Mouse (Mus musculus) embryonic facial prominence, embryonic 13.5 days (tissue): ENCODE measurements around the gene Klhdc9. TPM values are rescaled to one million over a fixed set of nuclear protein-coding genes. Genes with fewer than 3 reads are reported as not detected.

Source experiments
- ATAC-seq: fragments of 200-750 bp; cut with Nextera tagmentation; 2 replicates; pipeline ENCODE4 v1.8.0; 2017; ENCODE audit warnings: low read depth; ENCODE audit not compliant: insufficient number of reproducible peaks, insufficient read depth, low FRiP score, low TSS enrichment
- H3K27ac ChIP-seq: fragments of 300-500 bp; sonication (generic); 2 replicates; pipeline ENCODE4 v1.5.1; 2015; ENCODE audit warnings: moderate library complexity, mild to moderate bottlenecking, inconsistent platforms
- H3K27me3 ChIP-seq: fragments of 300-500 bp; sonication (generic); 2 replicates; pipeline ENCODE4 v1.6.1; 2015; ENCODE audit warnings: mild to moderate bottlenecking, inconsistent platforms
- H3K36me3 ChIP-seq: fragments of 300-500 bp; sonication (generic); 2 replicates; pipeline ENCODE4 v1.6.1; 2015; ENCODE audit warnings: mild to moderate bottlenecking, inconsistent platforms
- H3K4me1 ChIP-seq: fragments of 300-500 bp; sonication (generic); 2 replicates; pipeline ENCODE4 v1.6.1; 2015; ENCODE audit warnings: inconsistent platforms
- H3K4me2 ChIP-seq: fragments of 300-500 bp; sonication (generic); 2 replicates; pipeline ENCODE4 v1.6.1; 2015; ENCODE audit warnings: moderate library complexity, mild to moderate bottlenecking, inconsistent platforms
- H3K4me3 ChIP-seq: fragments of 300-500 bp; sonication (generic); 2 replicates; pipeline ENCODE4 v1.5.1; 2015; ENCODE audit warnings: mild to moderate bottlenecking, inconsistent platforms
- H3K9ac ChIP-seq: fragments of 300-500 bp; sonication (generic); 2 replicates; pipeline ENCODE4 v1.6.1; 2015; ENCODE audit warnings: mild to moderate bottlenecking, inconsistent platforms
- H3K9me3 ChIP-seq: fragments of 300-500 bp; sonication (generic); 2 replicates; pipeline ENCODE4 v1.6.1; 2016; ENCODE audit warnings: inconsistent platforms
- WGBS: fragments of 180-500 bp; shearing (Covaris S2); methylation state at CpG from one replicate; pipeline ENCODE4 v1.1.7; 2015; ENCODE audit warnings: mixed read lengths; 5-methylcytosine and 5-hydroxymethylcytosine counted together
- polyA plus RNA-seq: library from polyadenylated mRNA; unstranded; fragments of >200 nt; fragmentation: Nextera tagmentation; extraction: Ambion mirVana; gene quantifications from 2 replicates; pipeline ENCODE4 v1.2.1, GENCODE M21; 2015

The Klhdc9 gene
- polyA plus RNA-seq, 1 experiment from 2014 or later = 1.2 TPM

- Histone ChIP-seq H3K4me2 (peak overlapping the region; percentile 56), H3K27ac (0 out of 2 replicates have a peak overlapping the region, but pooled peaks have one; percentile 11), H3K27me3 (peaks cover 24% of the 10 kb centered on the region), H3K9me3 (no peaks in the 10 kb centered on the region), H3K4me3 (peak overlapping the region; percentile 30), H3K9ac (peak overlapping the region; percentile 58), H3K36me3 (no peaks in the 10 kb centered on the region), H3K4me1 (peaks cover 19% of the 10 kb centered on the region)
- WGBS = 4% methylated on average over 31 of the region's 31 CpGs
- no peak for ATAC-seq
These were observed 19.5 kb upstream of the Klhdc9 start for GRCm38 (mm10) chr1:171379935-171380599.

GRCm38 (mm10) chr1:171378298-171378697 is 17.7 kb upstream of the Klhdc9 start:
- Histone ChIP-seq H3K9me3 (no peaks in the 10 kb centered on the region), H3K4me1 (peaks cover 34% of the 10 kb centered on the region), H3K9ac (no peak overlapping the region), H3K36me3 (no peaks in the 10 kb centered on the region), H3K4me3 (no peak overlapping the region), H3K27me3 (peaks cover 24% of the 10 kb centered on the region), H3K4me2 (no peak overlapping the region), H3K27ac (no peak overlapping the region)
- no peak for ATAC-seq
- WGBS = 87% methylated on average over 6 of the region's 6 CpGs

GRCm38 (mm10) chr1:171375646-171376097 is 15.1 kb upstream of the Klhdc9 start:
- Histone ChIP-seq H3K4me1 (peaks cover 39% of the 10 kb centered on the region), H3K9me3 (no peaks in the 10 kb centered on the region), H3K9ac (no peak overlapping the region), H3K4me3 (no peak overlapping the region), H3K36me3 (no peaks in the 10 kb centered on the region), H3K27ac (0 out of 2 replicates have a peak overlapping the region, but pooled peaks have one; percentile 13), H3K4me2 (0 out of 2 replicates have a peak overlapping the region, but pooled peaks have one; percentile 1), H3K27me3 (peaks cover 16% of the 10 kb centered on the region)
- WGBS = 34% methylated on average over 9 of the region's 9 CpGs
- ATAC-seq = no peak

GRCm38 (mm10) chr1:171373946-171374345 is 13.3 kb upstream of the Klhdc9 start:
- 7% methylated on average over 4 of the region's 4 CpGs for WGBS
- Histone ChIP-seq H3K4me3 (peak overlapping the region; percentile 6; the same call in 1 of the 2 replicates), H3K27ac (peak overlapping the region; percentile 69), H3K36me3 (no peaks in the 10 kb centered on the region), H3K4me2 (peak overlapping the region; percentile 43), H3K4me1 (peaks cover 29% of the 10 kb centered on the region), H3K9me3 (no peaks in the 10 kb centered on the region), H3K27me3 (no peaks in the 10 kb centered on the region; the same call in 1 of the 2 replicates), H3K9ac (no peak overlapping the region)
- peak; percentile 17; the same call in 1 of the 2 replicates for ATAC-seq

GRCm38 (mm10) chr1:171372880-171373279 is 12.3 kb upstream of the Klhdc9 start:
- H3K4me3 ChIP-seq = no peak overlapping the region; the same call in 1 of the 2 replicates
- H3K9me3 ChIP-seq = no peaks in the 10 kb centered on the region
- no peak for ATAC-seq
- H3K4me2 ChIP-seq = peak overlapping the region; percentile 43
- H3K9ac ChIP-seq = no peak overlapping the region
- H3K27me3 ChIP-seq = no peaks in the 10 kb centered on the region; the same call in 1 of the 2 replicates
- peaks cover 29% of the 10 kb centered on the region for H3K4me1 ChIP-seq
- no peaks in the 10 kb centered on the region for H3K36me3 ChIP-seq
- WGBS = 28% methylated on average over 3 of the region's 3 CpGs
- peak overlapping the region; percentile 69; the same call in 1 of the 2 replicates for H3K27ac ChIP-seq

- Histone ChIP-seq H3K36me3 (no peaks in the 10 kb centered on the region), H3K27me3 (no peaks in the 10 kb centered on the region; the same call in 1 of the 2 replicates), H3K9me3 (no peaks in the 10 kb centered on the region), H3K9ac (peak within 1 kb of the TSS; percentile 62), H3K4me2 (peak within 1 kb of the TSS; percentile 43), H3K4me1 (peaks cover 23% of the 10 kb centered on the region), H3K27ac (peak within 1 kb of the TSS; percentile 64), H3K4me3 (peak within 1 kb of the TSS; percentile 29)
- no peak for ATAC-seq
- WGBS = 36% methylated on average over 20 of the region's 20 CpGs
These were observed 9.4 kb upstream of the Klhdc9 start, which contains the start of gene Nectin4 for GRCm38 (mm10) chr1:171369845-171370556. Gene Nectin4, plus strand, starts transcription at chr1:171370099.

GRCm38 (mm10) chr1:171365934-171366333 is 5.3 kb upstream of the Klhdc9 start:
- 65% methylated on average over 7 of the region's 7 CpGs for WGBS
- ATAC-seq = no peak
- H3K27me3 ChIP-seq = no peaks in the 10 kb centered on the region

GRCm38 (mm10) chr1:171361106-171362103 is 807 bp upstream of the Klhdc9 start:
- no peaks in the 10 kb centered on the region for H3K27me3 ChIP-seq
- H3K4me1 ChIP-seq = peaks cover 17% of the 10 kb centered on the region
- H3K4me3 ChIP-seq = peak overlapping the region; percentile 49
- H3K27ac ChIP-seq = peak overlapping the region; percentile 55
- peak overlapping the region; percentile 81 for H3K4me2 ChIP-seq
- H3K9ac ChIP-seq = peak overlapping the region; percentile 73
- H3K36me3 ChIP-seq = peaks cover 30% of the 10 kb centered on the region
- H3K9me3 ChIP-seq = no peaks in the 10 kb centered on the region
- peak; percentile 49; the same call in 1 of the 2 replicates for ATAC-seq
- WGBS = 18% methylated on average over 16 of the region's 16 CpGs

More at GRCm38 (mm10) chr1:171365934-171366333, 5.3 kb upstream of the Klhdc9 start:
- no peaks in the 10 kb centered on the region for H3K9me3 ChIP-seq
- no peak overlapping the region for H3K27ac ChIP-seq
- peaks cover 10% of the 10 kb centered on the region for H3K4me1 ChIP-seq
- no peak overlapping the region for H3K4me2 ChIP-seq
- no peaks in the 10 kb centered on the region for H3K36me3 ChIP-seq
- no peak overlapping the region for H3K9ac ChIP-seq
- no peak overlapping the region for H3K4me3 ChIP-seq

- 8% methylated on average over 26 of the region's 26 CpGs for WGBS
- peaks cover 17% of the 10 kb centered on the region for H3K4me1 ChIP-seq
These were observed 345 bp downstream of the Klhdc9 start for GRCm38 (mm10) chr1:171360253-171360652.

GRCm38 (mm10) chr1:171358421-171358820 is 2.2 kb downstream of the Klhdc9 start:
- no peak for ATAC-seq
- H3K9ac ChIP-seq = no peak overlapping the region
- WGBS = 75% methylated on average over 4 of the region's 4 CpGs
- peaks cover 31% of the 10 kb centered on the region for H3K36me3 ChIP-seq
- no peak overlapping the region for H3K4me2 ChIP-seq
- H3K9me3 ChIP-seq = no peaks in the 10 kb centered on the region
- H3K27me3 ChIP-seq = no peaks in the 10 kb centered on the region
- H3K4me3 ChIP-seq = no peak overlapping the region
- H3K27ac ChIP-seq = no peak overlapping the region
- H3K4me1 ChIP-seq = peaks cover 17% of the 10 kb centered on the region

More at GRCm38 (mm10) chr1:171360253-171360652, 345 bp downstream of the Klhdc9 start:
- no peaks in the 10 kb centered on the region for H3K9me3 ChIP-seq
- peaks cover 31% of the 10 kb centered on the region for H3K36me3 ChIP-seq
- H3K27me3 ChIP-seq = no peaks in the 10 kb centered on the region
- peak overlapping the region; percentile 73 for H3K9ac ChIP-seq
- no peak; the same call in 1 of the 2 replicates for ATAC-seq
- H3K4me2 ChIP-seq = peak overlapping the region; percentile 81
- H3K27ac ChIP-seq = peak overlapping the region; percentile 8; the same call in 1 of the 2 replicates
- H3K4me3 ChIP-seq = peak overlapping the region; percentile 49
